Mouse (Mus musculus): ENCODE measurements around the gene Ntn1. TPM values are rescaled to one million over a fixed set of nuclear protein-coding genes. Genes with fewer than 3 reads are reported as not detected.

The Ntn1 gene
- polyA plus RNA-seq, 1 experiment from 2014 or later, result 67.1 TPM

DNA sequence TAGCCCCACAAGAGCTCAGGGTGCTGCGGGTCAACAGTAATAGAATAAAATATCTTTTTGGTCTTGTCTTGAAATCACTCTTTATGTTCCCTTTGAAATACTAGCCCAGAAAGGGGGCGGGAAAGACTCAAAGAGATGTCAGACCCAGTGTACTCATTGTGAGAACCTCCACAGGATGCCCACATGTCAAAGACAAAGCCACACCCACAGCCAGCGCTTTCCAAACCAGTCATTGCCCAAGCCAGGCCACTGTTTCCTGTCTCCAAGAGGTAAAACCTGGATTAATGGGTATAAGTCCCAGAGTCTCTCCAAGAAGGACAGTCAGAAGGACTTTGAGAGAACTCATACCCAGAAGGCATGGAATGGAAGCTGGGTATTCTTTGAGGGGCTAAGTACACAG lies 60.3 kb downstream of the Ntn1 start:
- ATAC-seq, result no peak
- CTCF ChIA-PET, result interaction anchor here (1.2 to 1.4 kb wide), 2 partner anchors 39 to 67 kb away, joined by 3 read pairs; no protein-coding TSS in a partner anchor
- in situ Hi-C loops (cut with MboI; ENCODE audit: low pct_unique_long_range_greater_than_20kb), result no loop called here
- no peaks in the 10 kb centered on the region for H3K27me3 ChIP-seq
- POLR2A ChIA-PET, result interaction anchor here (0.9 kb wide), 1 partner anchor 19 kb away, joined by 3 read pairs; no protein-coding TSS in a partner anchor
- TF ChIP-seq CTCF (IDR thresholded peaks at IDR 0.05), result no peak
- DNase-seq (ENCODE audit: low read depth, low spot score), result no peak

DNA sequence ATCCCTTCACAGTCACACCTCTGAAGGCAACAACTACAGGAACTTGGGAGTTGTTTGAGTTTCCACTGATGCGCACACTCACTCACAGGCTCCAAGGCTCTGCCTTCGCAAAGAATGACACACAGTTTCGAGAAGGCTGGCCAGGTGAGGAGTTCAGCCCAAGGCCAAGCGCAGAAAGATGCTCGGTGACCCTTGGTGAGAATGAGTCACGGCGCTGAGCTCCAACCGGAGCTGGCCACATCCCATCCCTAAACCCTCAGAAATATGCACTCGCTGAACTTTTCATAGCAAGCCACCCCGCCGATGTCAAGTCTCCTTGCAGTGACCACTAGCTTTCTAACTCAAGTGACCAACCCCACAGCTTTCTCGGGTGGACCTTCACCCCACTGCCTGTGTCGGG lies 60.8 kb downstream of the Ntn1 start:
- in situ Hi-C loops (cut with MboI; ENCODE audit: low pct_unique_long_range_greater_than_20kb), result no loop called here
- H3K27me3 ChIP-seq, result no peaks in the 10 kb centered on the region
- no peak for TF ChIP-seq CTCF (IDR thresholded peaks at IDR 0.05)
- ChIA-PET CTCF (interaction anchor here (0.9 kb wide), 1 partner anchor 15 kb away, joined by 3 read pairs; no protein-coding TSS in a partner anchor), POLR2A (interaction anchor here (0.9 kb wide), 1 partner anchor 18 kb away, joined by 3 read pairs; no protein-coding TSS in a partner anchor)
- DNase-seq (ENCODE audit: low read depth, low spot score) (no peak), ATAC-seq (no peak)

DNA sequence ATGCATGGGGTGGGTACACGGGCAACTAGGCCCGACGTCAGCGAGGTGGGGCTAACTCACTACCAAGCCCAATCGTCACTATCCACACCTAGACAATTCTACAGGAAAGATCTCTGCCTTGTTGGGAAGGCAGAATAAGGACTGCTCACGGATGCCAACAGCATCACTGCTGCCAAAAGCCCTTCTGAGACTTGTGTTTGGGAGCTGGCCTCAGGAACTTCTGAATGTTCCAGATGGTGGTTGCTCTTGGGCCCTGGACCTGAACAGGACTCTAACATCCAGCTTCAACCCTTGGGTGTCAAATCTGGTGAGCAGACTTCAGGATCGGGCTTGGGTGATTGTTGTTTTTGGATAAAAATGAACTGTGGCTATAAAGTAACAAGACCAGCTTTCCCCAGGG lies 61.3 kb downstream of the Ntn1 start:
- TF ChIP-seq CTCF (IDR thresholded peaks at IDR 0.05), result no peak
- ChIA-PET POLR2A (interaction anchor here (0.9 kb wide), 1 partner anchor 18 kb away, joined by 3 read pairs; no protein-coding TSS in a partner anchor), CTCF (interaction anchor here (0.9 kb wide), 1 partner anchor 15 kb away, joined by 3 read pairs; no protein-coding TSS in a partner anchor)
- no peaks in the 10 kb centered on the region for H3K27me3 ChIP-seq
- DNase-seq (ENCODE audit: low read depth, low spot score), result no peak
- ATAC-seq, result no peak
- in situ Hi-C loops (cut with MboI; ENCODE audit: low pct_unique_long_range_greater_than_20kb), result no loop called here

DNA sequence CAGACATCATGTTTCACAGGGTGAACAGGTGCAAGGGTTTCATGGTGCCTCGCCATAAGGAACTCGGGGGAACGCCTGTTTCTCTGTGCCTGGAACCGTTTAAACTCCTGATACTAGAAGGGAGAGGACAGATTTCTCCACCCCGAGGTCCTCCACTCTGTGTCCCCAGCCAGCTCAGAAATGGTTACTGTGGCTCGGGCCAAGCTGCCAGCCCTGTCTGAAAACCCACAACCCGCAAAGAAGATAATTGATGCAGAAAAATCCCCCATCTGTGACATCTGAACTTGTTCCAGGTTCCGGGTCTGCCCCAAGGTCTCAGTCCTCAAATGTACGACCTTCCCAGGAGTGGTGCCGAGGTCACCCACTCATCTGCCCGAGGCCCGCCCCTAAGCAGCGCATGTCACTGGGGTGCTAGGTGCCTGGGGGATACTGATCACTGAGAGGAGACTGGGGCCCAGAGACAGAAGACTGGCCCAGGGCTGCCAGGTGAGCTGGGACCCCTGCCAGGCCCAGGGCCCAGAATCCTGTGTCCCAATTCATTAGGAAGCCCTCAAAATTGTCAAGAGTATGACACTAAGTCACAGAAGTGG lies 68.9 kb downstream of the Ntn1 start:
- no peaks in the 10 kb centered on the region for H3K27me3 ChIP-seq
- ChIA-PET POLR2A (no interaction called here), CTCF (interaction anchor here (1.1 to 1.4 kb wide), 2 partner anchors 9 to 12 kb away, joined by 3 to 5 read pairs; no protein-coding TSS in a partner anchor)
- ATAC-seq, result no peak
- TF ChIP-seq CTCF (IDR thresholded peaks at IDR 0.05), result no peak
- no peak for DNase-seq (ENCODE audit: low read depth, low spot score)
- in situ Hi-C loops (cut with MboI; ENCODE audit: low pct_unique_long_range_greater_than_20kb), result no loop called here

DNA sequence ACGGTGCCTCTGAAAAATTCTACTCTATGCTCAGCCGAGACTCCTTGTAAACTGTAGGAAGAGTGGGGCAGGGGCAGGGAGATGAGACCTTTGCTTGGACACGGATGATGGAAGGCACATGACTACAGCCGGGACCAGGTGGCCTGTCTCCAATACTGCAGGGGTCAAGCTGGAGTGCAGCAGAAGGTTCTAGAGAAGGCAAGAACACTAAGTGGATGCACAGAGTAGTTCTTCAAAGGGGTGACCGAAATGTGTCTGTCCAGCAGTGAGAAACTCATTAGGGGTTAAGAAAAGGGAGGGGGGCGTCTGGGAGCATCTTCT lies 69.5 kb downstream of the Ntn1 start:
- ChIA-PET POLR2A (no interaction called here), CTCF (no interaction called here)
- no peak for DNase-seq (ENCODE audit: low read depth, low spot score)
- no peaks in the 10 kb centered on the region for H3K27me3 ChIP-seq
- ATAC-seq, result no peak
- in situ Hi-C loops (cut with MboI; ENCODE audit: low pct_unique_long_range_greater_than_20kb), result no loop called here
- TF ChIP-seq CTCF (IDR thresholded peaks at IDR 0.05), result no peak

DNA sequence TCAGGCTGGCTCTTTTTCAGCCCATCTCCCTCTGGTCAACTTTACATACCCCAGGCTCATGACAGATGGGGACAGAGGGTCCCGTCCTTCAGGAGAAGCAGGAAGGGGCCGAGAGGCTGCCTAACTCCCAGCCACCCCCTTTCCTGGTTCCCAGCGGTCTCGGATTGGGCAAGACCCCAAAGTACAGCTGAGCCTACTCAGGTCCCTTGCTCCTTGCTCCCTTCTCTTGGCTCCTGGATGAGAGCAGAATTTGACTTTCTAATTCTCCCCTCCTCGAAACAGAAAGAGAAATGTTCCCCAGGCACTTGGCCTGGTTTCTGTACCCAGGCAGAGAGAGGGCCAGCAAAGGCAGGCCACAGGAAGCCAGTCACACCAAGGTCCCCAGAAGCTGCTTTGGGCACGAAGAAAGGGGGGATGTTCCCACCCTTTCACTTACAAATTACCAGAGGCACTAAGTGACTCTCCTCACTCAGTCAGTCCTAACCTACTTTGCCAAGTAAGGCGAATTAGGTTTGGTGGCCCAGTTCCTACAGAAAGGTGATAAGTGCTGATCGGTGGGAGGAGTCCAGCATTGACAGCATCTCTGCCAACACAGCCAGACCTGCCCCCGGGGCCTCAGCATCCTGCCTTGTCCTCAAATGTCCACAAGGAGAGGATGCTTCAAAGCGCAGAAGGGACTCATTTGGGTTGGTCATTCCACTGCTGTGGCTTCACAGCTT lies 70.1 kb downstream of the Ntn1 start:
- TF ChIP-seq CTCF (IDR thresholded peaks at IDR 0.05), result no peak
- ChIA-PET POLR2A (no interaction called here), CTCF (no interaction called here)
- DNase-seq (ENCODE audit: low read depth, low spot score) (no peak), ATAC-seq (no peak)
- in situ Hi-C loops (cut with MboI; ENCODE audit: low pct_unique_long_range_greater_than_20kb), result no loop called here
- H3K27me3 ChIP-seq, result no peaks in the 10 kb centered on the region

DNA sequence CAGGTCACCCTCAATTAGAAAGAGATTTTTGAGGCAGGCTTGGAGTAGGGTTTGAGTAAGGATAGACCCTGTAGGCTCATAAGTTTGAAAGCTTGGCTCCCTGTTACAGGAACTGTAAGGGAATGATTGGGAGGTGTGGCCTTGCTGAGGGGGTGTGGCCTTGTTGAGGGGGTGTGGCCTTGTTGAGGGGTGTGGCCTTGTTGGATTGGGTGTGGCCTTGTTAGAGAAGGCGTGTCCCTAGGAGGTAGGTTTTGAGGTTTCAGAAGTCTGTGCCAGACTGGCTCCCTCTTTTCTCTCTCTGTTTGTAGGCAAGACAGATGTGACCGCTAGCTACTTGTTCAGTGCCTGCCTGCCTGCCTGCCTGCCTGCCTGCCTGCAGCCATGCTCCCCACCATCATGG lies 75.8 kb downstream of the Ntn1 start:
- no peak for DNase-seq (ENCODE audit: low read depth, low spot score)
- TF ChIP-seq CTCF (IDR thresholded peaks at IDR 0.05), result no peak
- in situ Hi-C loops (cut with MboI; ENCODE audit: low pct_unique_long_range_greater_than_20kb), result no loop called here
- POLR2A ChIA-PET, result interaction anchor here (0.6 kb wide), 1 partner anchor 11 kb away, joined by 3 read pairs; no protein-coding TSS in a partner anchor
- CTCF ChIA-PET, result interaction anchor here (1.3 kb wide), 1 partner anchor 14 kb away, joined by 3 read pairs; no protein-coding TSS in a partner anchor
- no peaks in the 10 kb centered on the region for H3K27me3 ChIP-seq
- ATAC-seq, result no peak

DNA sequence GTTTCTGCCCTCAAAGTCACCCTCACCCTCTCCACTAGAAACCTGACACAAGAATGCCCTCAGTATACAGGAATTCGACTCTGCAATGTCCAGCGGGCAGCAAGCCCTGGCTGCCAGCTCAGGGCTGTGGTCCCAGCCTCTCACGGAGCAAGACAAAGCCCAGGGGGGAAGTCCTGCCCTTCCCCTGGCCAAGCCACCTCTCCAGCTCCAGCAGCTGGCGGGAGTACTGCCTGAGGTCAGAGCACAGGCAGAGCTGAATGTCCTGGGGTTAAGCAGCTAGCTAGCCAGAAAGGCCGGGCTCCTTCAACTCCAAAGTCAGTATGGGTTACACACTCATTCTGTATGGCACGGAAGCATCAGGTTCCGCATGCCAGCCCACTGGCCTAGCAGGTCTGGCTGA lies 79.2 kb downstream of the Ntn1 start:
- CTCF ChIA-PET, result no interaction called here
- TF ChIP-seq CTCF (IDR thresholded peaks at IDR 0.05), result no peak
- POLR2A ChIA-PET, result interaction anchor here (0.5 to 1.4 kb wide), 2 partner anchors 18 to 59 kb away, joined by 3 to 4 read pairs; no protein-coding TSS in a partner anchor
- in situ Hi-C loops (cut with MboI; ENCODE audit: low pct_unique_long_range_greater_than_20kb), result no loop called here
- no peaks in the 10 kb centered on the region for H3K27me3 ChIP-seq
- DNase-seq (ENCODE audit: low read depth, low spot score) (peak; percentile 91), ATAC-seq (peak; percentile 94)

DNA sequence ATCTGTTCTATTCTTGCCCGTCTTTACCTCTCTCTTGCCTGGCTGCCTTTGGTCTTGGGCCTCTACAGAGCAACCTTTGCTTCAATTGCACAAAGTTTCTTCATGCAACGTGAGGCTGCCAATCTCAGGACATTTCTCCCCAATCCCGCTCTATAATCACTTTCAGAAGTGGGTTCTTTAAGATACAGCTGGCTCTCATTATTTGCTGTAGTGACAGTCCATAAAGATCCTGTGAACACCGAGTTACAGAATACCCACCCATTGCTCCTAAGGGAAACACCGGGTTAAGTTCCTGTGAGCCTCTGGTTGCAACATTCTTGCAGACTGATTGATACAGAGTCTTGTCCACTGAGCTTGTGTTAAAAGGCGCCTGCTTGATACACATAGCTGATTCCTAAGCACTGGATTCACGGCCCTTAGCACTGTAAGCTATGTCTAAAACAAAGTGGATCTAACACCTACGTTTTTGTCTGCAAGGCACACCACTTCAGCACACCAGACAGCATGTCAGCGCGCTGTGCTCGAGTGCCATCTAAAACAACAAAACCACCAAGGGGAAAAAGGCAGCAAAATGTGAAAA lies 85.0 kb downstream of the Ntn1 start:
- ChIA-PET CTCF (no interaction called here), POLR2A (no interaction called here)
- H3K27me3 ChIP-seq, result no peaks in the 10 kb centered on the region
- in situ Hi-C loops (cut with MboI; ENCODE audit: low pct_unique_long_range_greater_than_20kb), result no loop called here
- ATAC-seq, result no peak
- no peak for TF ChIP-seq CTCF (IDR thresholded peaks at IDR 0.05)
- DNase-seq (ENCODE audit: low read depth, low spot score), result no peak

DNA sequence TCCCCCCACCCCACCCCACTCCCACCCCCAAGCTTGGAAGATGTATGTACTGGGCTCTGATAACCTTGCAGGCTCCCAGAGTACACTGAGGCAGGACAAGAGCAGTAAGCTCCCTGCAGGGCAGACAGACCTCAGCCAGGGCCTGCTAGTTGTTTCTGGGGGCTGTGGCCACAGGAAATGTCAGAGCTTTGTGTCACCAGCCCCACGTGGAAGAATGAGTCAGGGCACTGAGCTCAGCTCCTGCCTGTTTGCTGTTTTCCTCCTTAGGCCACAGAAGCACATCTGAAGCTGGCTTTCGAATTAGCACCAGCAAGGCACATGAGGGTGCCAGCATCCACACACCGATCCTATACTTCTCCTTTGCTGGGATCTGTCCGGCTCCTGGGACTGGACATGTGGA lies 86.8 kb downstream of the Ntn1 start:
- no peaks in the 10 kb centered on the region for H3K27me3 ChIP-seq
- POLR2A ChIA-PET, result interaction anchor here (0.6 to 1.5 kb wide), 4 partner anchors 11 to 72 kb away, joined by 3 to 4 read pairs (median 3); no protein-coding TSS in a partner anchor
- CTCF ChIA-PET, result interaction anchor here (1.3 to 1.6 kb wide), 2 partner anchors 90 to 94 kb away, joined by 3 to 5 read pairs; no protein-coding TSS in a partner anchor
- DNase-seq (ENCODE audit: low read depth, low spot score), result peak; percentile 71
- ATAC-seq, result peak; percentile 78
- no peak for TF ChIP-seq CTCF (IDR thresholded peaks at IDR 0.05)
- in situ Hi-C loops (cut with MboI; ENCODE audit: low pct_unique_long_range_greater_than_20kb), result no loop called here
